Mouse (Mus musculus) midbrain, embryonic 13.5 days (tissue): ENCODE measurements around the gene Vps39. TPM values are rescaled to one million over a fixed set of nuclear protein-coding genes. Genes with fewer than 3 reads are reported as not detected.

ENCODE experiments used
- ATAC-seq: fragments of 200-750 bp; cut with Nextera tagmentation; 2 replicates; pipeline ENCODE4 v1.8.0; 2017; ENCODE audit warnings: mild to moderate bottlenecking, moderate TSS enrichment, moderate library complexity
- H3K27ac ChIP-seq: fragments of 300-500 bp; sonication (generic); 2 replicates; pipeline ENCODE4 v1.5.1; 2015; ENCODE audit warnings: inconsistent platforms, mild to moderate bottlenecking, moderate library complexity
- H3K27me3 ChIP-seq: fragments of 300-500 bp; sonication (generic); 2 replicates; pipeline ENCODE4 v1.6.1; 2015; ENCODE audit warnings: mild to moderate bottlenecking, inconsistent platforms
- H3K36me3 ChIP-seq: fragments of 300-500 bp; sonication (generic); 2 replicates; pipeline ENCODE4 v1.6.1; 2015; ENCODE audit warnings: mild to moderate bottlenecking, inconsistent platforms
- H3K4me1 ChIP-seq: fragments of 300-500 bp; sonication (generic); replicated peaks from 2 replicates; pipeline ENCODE4 v1.6.1; 2015; ENCODE audit warnings: inconsistent platforms
- H3K4me2 ChIP-seq: fragments of 300-500 bp; sonication (generic); replicated peaks from 2 replicates; pipeline ENCODE4 v1.6.1; 2015; ENCODE audit warnings: moderate library complexity, mild to moderate bottlenecking, inconsistent platforms
- H3K4me3 ChIP-seq: fragments of 300-500 bp; sonication (generic); replicated peaks from 2 replicates; pipeline ENCODE4 v1.5.1; 2015; ENCODE audit warnings: mild to moderate bottlenecking, inconsistent platforms
- H3K9ac ChIP-seq: fragments of 300-500 bp; sonication (generic); replicated peaks from 2 replicates; pipeline ENCODE4 v1.6.1; 2015; ENCODE audit warnings: mild to moderate bottlenecking, inconsistent platforms
- H3K9me3 ChIP-seq: fragments of 300-500 bp; sonication (generic); 2 replicates; pipeline ENCODE4 v1.6.1; 2016; ENCODE audit warnings: mild to moderate bottlenecking, inconsistent platforms
- WGBS: fragments of 180-500 bp; shearing (Covaris S2); methylation state at CpG from one replicate; pipeline ENCODE4 v1.1.7; 2015; 5-methylcytosine and 5-hydroxymethylcytosine counted together
- polyA plus RNA-seq: library from polyadenylated mRNA; unstranded; fragments of >200 nt; fragmentation: Nextera tagmentation; extraction: Ambion mirVana; gene quantifications from 2 replicates; pipeline ENCODE4 v1.2.1, GENCODE M21; 2015

The Vps39 gene
- polyA plus RNA-seq, 1 experiment from 2014 or later, result 47.9 TPM

GRCm38 (mm10) chr2:120348120-120348519, 4.8 kb downstream of the Vps39 start:
- Histone ChIP-seq H3K4me1 (peaks cover 21% of the 10 kb centered on the region), H3K27ac (no peak overlapping the region), H3K4me3 (no peak overlapping the region), H3K9ac (no peak overlapping the region), H3K4me2 (no peak overlapping the region), H3K9me3 (no peaks in the 10 kb centered on the region), H3K27me3 (no peaks in the 10 kb centered on the region), H3K36me3 (peaks cover 62% of the 10 kb centered on the region)
- no peak for ATAC-seq
- WGBS, result 83% methylated on average over 9 of the region's 9 CpGs

- H3K36me3 ChIP-seq, result peaks cover 93% of the 10 kb centered on the region
- H3K4me3 ChIP-seq, result no peak overlapping the region
- H3K4me2 ChIP-seq, result no peak overlapping the region
- no peak overlapping the region for H3K9ac ChIP-seq
- no peak for ATAC-seq
- WGBS, result 88% methylated on average over 1 of the region's 1 CpGs
- no peak overlapping the region for H3K27ac ChIP-seq
- H3K4me1 ChIP-seq, result no peaks in the 10 kb centered on the region
- H3K27me3 ChIP-seq, result no peaks in the 10 kb centered on the region
- H3K9me3 ChIP-seq, result no peaks in the 10 kb centered on the region
Observed at GRCm38 (mm10) chr2:120341741-120342140, 11.2 kb downstream of the Vps39 start.

GRCm38 (mm10) chr2:120337886-120338285, 15.1 kb downstream of the Vps39 start:
- ATAC-seq, result no peak
- Histone ChIP-seq H3K4me3 (no peak overlapping the region), H3K36me3 (peaks cover 89% of the 10 kb centered on the region), H3K9me3 (no peaks in the 10 kb centered on the region), H3K27me3 (no peaks in the 10 kb centered on the region), H3K4me1 (no peaks in the 10 kb centered on the region), H3K9ac (no peak overlapping the region), H3K27ac (no peak overlapping the region), H3K4me2 (no peak overlapping the region)
- 70% methylated on average over 2 of the region's 2 CpGs for WGBS

GRCm38 (mm10) chr2:120331575-120331974, 21.4 kb downstream of the Vps39 start:
- no peak for ATAC-seq
- H3K4me2 ChIP-seq, result no peak overlapping the region
- H3K27ac ChIP-seq, result no peak overlapping the region
- no peaks in the 10 kb centered on the region for H3K9me3 ChIP-seq
- H3K4me3 ChIP-seq, result no peak overlapping the region
- H3K9ac ChIP-seq, result no peak overlapping the region
- WGBS, result 94% methylated on average over 4 of the region's 4 CpGs
- H3K36me3 ChIP-seq, result peaks cover 83% of the 10 kb centered on the region
- no peaks in the 10 kb centered on the region for H3K4me1 ChIP-seq
- H3K27me3 ChIP-seq, result no peaks in the 10 kb centered on the region

- H3K4me2 ChIP-seq, result no peak overlapping the region
- no peak for ATAC-seq
- H3K4me1 ChIP-seq, result no peaks in the 10 kb centered on the region
- no peak overlapping the region for H3K4me3 ChIP-seq
- no peaks in the 10 kb centered on the region for H3K27me3 ChIP-seq
- WGBS, result 82% methylated on average over 4 of the region's 4 CpGs
- H3K27ac ChIP-seq, result no peak overlapping the region
- no peak overlapping the region for H3K9ac ChIP-seq
- H3K9me3 ChIP-seq, result no peaks in the 10 kb centered on the region
- peaks cover 44% of the 10 kb centered on the region for H3K36me3 ChIP-seq
Observed at GRCm38 (mm10) chr2:120315077-120315476, 37.9 kb downstream of the Vps39 start.

GRCm38 (mm10) chr2:120314487-120314886, 38.5 kb downstream of the Vps39 start:
- Histone ChIP-seq H3K36me3 (peaks cover 40% of the 10 kb centered on the region), H3K4me3 (no peak overlapping the region), H3K4me1 (no peaks in the 10 kb centered on the region), H3K27me3 (no peaks in the 10 kb centered on the region), H3K27ac (no peak overlapping the region), H3K9ac (no peak overlapping the region), H3K4me2 (no peak overlapping the region), H3K9me3 (no peaks in the 10 kb centered on the region)
- 93% methylated on average over 4 of the region's 4 CpGs for WGBS
- no peak for ATAC-seq

- no peak for ATAC-seq
- Histone ChIP-seq H3K4me3 (no peak within 1 kb of the TSS), H3K36me3 (peaks cover 35% of the 10 kb centered on the region), H3K27ac (no peak within 1 kb of the TSS), H3K4me2 (no peak within 1 kb of the TSS), H3K27me3 (no peaks in the 10 kb centered on the region), H3K9me3 (no peaks in the 10 kb centered on the region), H3K4me1 (no peaks in the 10 kb centered on the region), H3K9ac (no peak within 1 kb of the TSS)
- 73% methylated on average over 3 of the region's 3 CpGs for WGBS
Observed at GRCm38 (mm10) chr2:120313976-120314375, 39.0 kb downstream of the Vps39 start, which contains the start of gene Pla2g4f. Pla2g4f (minus strand) TSS chr2:120314165.

- Histone ChIP-seq H3K4me1 (no peaks in the 10 kb centered on the region), H3K27ac (no peak overlapping the region), H3K9me3 (no peaks in the 10 kb centered on the region), H3K9ac (no peak overlapping the region), H3K4me3 (no peak overlapping the region), H3K27me3 (no peaks in the 10 kb centered on the region), H3K4me2 (no peak overlapping the region), H3K36me3 (peaks cover 19% of the 10 kb centered on the region)
- WGBS, result 88% methylated on average over 7 of the region's 7 CpGs
- ATAC-seq, result no peak
Observed at GRCm38 (mm10) chr2:120312276-120312825, 40.6 kb downstream of the Vps39 start.

GRCm38 (mm10) chr2:120304113-120304512, 48.8 kb downstream of the Vps39 start:
- no peaks in the 10 kb centered on the region for H3K27me3 ChIP-seq
- WGBS, result 47% methylated on average over 3 of the region's 3 CpGs
- H3K36me3 ChIP-seq, result no peaks in the 10 kb centered on the region
- H3K4me3 ChIP-seq, result no peak overlapping the region
- H3K9ac ChIP-seq, result no peak overlapping the region
- no peaks in the 10 kb centered on the region for H3K4me1 ChIP-seq
- no peaks in the 10 kb centered on the region for H3K9me3 ChIP-seq
- ATAC-seq, result no peak
- no peak overlapping the region for H3K27ac ChIP-seq
- no peak overlapping the region for H3K4me2 ChIP-seq

GRCm38 (mm10) chr2:120301076-120301475, 51.9 kb downstream of the Vps39 start:
- no peaks in the 10 kb centered on the region for H3K36me3 ChIP-seq
- no peaks in the 10 kb centered on the region for H3K9me3 ChIP-seq
- no peak overlapping the region for H3K27ac ChIP-seq
- no peak for ATAC-seq
- no peaks in the 10 kb centered on the region for H3K4me1 ChIP-seq
- no peak overlapping the region for H3K4me3 ChIP-seq
- H3K27me3 ChIP-seq, result no peaks in the 10 kb centered on the region
- H3K9ac ChIP-seq, result no peak overlapping the region
- 92% methylated on average over 6 of the region's 6 CpGs for WGBS
- H3K4me2 ChIP-seq, result no peak overlapping the region

- no peak for ATAC-seq
- no peaks in the 10 kb centered on the region for H3K9me3 ChIP-seq
- no peaks in the 10 kb centered on the region for H3K4me1 ChIP-seq
- no peak overlapping the region for H3K4me2 ChIP-seq
- no peaks in the 10 kb centered on the region for H3K36me3 ChIP-seq
- no peaks in the 10 kb centered on the region for H3K27me3 ChIP-seq
- H3K27ac ChIP-seq, result no peak overlapping the region
- H3K4me3 ChIP-seq, result no peak overlapping the region
- 85% methylated on average over 4 of the region's 4 CpGs for WGBS
- no peak overlapping the region for H3K9ac ChIP-seq
Observed at GRCm38 (mm10) chr2:120299866-120300265, 53.1 kb downstream of the Vps39 start.

GRCm38 (mm10) chr2:120296160-120296559, 56.8 kb downstream of the Vps39 start:
- no peak overlapping the region for H3K9ac ChIP-seq
- H3K4me2 ChIP-seq, result no peak overlapping the region
- ATAC-seq, result no peak
- no peaks in the 10 kb centered on the region for H3K4me1 ChIP-seq
- H3K36me3 ChIP-seq, result no peaks in the 10 kb centered on the region
- no peaks in the 10 kb centered on the region for H3K27me3 ChIP-seq
- H3K9me3 ChIP-seq, result no peaks in the 10 kb centered on the region
- no peak overlapping the region for H3K27ac ChIP-seq
- 9% methylated on average over 2 of the region's 2 CpGs for WGBS
- no peak overlapping the region for H3K4me3 ChIP-seq

GRCm38 (mm10) chr2:120291471-120292078, 61.4 kb downstream of the Vps39 start:
- no peaks in the 10 kb centered on the region for H3K27me3 ChIP-seq
- H3K36me3 ChIP-seq, result no peaks in the 10 kb centered on the region
- WGBS, result 92% methylated on average over 8 of the region's 9 CpGs
- H3K9ac ChIP-seq, result no peak overlapping the region
- no peaks in the 10 kb centered on the region for H3K4me1 ChIP-seq
- H3K4me2 ChIP-seq, result no peak overlapping the region
- H3K27ac ChIP-seq, result no peak overlapping the region
- ATAC-seq, result no peak
- H3K4me3 ChIP-seq, result no peak overlapping the region
- no peaks in the 10 kb centered on the region for H3K9me3 ChIP-seq
